Mouse (Mus musculus) kidney, adult 11 months (tissue): ENCODE data around the gene Gnat2.

Source experiments
- DNase-seq: peaks from one replicate; pipeline ENCODE4 v3.0.0; 2022

Gnat2 gene

DNA sequence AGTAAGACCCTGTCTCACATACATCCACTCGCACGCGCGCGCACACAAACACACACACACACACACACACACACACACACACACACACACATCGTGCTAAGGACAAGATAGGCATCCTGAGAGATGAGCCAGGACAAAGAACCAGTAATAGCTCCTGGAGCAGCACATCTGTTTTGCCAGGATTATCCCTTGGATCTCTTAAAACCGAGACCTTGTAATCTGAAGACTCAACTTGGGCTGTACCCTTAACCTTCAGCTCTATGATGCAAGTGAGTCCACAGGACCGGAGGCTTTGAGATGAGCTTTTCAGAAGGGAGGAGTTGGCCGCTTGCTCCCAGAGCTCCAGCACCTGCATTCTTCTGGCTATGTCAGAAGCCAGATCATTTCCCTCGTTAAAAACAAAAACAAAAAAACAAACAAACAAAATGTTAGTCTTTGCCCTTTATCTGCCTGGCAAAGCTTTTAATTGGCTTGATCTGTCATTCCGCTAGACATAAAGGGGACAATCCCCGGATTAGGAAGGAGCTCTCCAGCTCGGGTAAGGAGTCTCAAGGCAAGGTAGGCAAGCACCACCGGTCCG is at the start of gene Gnat2:
Gene Gnat2, plus strand, starts transcription at position 254 of the 580 bp plus-strand sequence.
- DNase-seq = no peak

DNA sequence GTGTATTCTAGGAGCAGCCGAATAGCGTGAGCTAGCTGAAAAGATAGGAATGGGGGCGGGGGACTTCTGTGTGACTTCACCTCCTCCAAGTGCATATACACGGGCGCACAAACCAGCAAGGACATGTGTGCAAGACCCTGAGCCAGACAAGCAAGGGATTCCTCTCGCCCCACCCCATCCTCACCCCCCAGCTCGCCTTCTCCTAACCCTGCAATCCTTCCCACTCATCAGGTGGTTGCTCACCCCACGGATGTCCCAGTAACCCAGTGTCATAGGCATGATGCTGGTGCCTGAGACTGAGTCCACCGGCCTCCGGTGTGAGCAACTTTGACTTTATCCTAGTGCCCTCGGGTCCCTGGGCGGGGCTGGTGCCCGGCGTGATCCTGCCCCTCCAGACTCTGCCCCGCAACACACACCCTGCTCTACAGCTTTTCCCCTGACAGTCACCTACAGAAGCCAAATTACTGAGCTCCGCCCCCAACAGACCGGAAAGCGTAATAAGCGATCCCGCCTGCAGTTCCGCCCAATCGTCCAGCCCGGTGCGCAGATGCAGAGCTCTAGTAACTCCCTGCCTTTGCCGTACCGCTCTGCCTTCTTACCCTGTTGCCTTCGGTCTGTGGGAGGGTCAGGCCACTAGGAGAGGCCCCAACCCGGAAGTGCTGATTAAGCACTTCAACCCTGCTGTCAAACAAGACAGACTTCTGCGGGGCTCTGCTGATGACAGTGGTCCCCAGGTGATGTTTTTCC is 48.0 kb upstream of the Gnat2 start, which contains the start of gene Gstm4:
Gene Gstm4, minus strand, starts transcription at position 501 of the 747 bp plus-strand sequence.
- peak; percentile 95 for DNase-seq

DNA sequence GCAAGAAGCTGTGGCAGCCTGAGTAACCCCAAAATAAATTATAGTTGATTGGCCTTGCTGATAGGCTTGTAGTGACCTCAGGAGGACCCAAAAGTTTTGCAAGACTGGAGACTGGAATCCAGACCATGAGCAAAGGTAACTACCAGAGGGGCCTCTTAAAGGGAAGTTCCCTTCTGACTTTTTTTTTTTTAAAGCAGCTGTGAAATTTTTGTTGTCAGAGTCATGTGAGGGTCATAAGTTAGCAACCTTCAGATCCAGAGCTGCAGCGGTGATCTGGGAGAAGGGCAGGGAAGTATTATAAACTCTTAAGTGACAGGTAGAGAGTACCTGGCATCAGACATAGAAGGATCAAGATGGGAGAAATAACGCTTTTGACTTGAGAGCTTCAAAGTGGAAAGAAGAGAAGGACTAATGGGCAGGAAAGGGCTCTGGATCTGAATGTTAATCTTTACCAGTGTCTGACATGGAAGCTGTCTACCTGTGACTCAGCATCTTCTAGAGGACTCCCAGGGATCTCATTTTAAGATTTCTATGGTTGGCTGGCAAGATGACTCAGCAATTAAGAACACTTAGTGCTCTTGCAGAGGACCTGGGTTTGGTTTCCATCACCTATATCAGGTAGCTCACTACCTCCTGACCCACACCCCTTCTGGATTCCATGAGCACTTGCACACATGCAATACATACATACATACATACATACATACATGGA is 45.5 kb upstream of the Gnat2 start:
- no peak for DNase-seq

DNA sequence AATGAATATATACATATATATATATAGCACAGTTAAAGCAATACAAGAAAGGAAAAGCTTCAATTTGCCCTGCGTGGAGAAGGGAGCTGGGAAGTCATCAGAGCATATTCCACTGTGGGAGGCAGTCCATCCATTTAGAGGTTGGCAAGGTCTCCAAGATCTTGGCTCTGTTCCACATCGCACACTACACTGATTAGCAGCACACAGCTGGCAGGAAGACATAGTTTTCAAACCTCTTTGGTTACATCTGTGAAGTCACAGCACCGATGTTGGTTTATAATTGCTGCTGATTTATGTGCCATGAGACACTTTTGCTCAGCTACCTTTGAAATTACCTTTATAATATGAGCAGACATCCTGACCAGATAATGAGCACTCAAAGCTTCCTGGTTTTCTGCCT is 44.3 kb upstream of the Gnat2 start:
- no peak for DNase-seq

DNA sequence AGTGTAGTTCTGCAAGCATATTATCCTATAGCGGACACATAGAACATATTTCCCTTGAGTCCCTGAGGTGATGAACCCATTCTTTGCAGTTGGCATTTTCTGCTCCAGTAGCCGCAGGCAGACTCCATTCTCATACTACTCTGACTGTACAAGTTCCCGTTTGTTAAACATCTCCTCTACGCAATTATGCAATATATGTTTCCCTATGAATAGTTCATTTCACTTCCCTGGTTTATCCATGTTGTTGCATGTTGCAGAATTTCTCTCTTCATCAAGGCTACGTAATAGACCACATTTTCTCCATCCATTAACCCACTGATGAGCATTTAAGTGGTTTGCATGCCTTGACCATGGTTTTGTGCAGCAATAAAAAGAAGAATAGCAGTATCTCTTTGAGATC is 42.1 kb upstream of the Gnat2 start:
- no peak for DNase-seq

DNA sequence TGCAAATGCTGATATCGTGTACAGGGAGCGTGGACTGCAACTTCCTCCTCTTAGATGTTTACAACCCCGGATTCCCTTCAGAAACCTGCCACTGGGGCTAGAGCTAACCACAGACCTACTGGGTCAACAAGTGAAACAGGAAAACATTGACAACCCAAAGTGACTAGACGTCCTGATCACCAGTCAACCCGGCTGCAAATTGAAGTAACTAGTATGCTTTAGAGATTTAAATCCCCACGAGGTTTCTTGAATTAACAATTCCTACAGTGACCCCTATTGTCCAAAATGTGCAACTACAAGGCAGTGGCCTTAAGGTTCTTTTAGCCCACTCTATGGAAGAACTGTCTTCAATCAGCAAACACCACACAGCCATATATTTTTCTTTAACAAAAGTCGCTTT is 31.2 kb upstream of the Gnat2 start:
- no peak for DNase-seq

DNA sequence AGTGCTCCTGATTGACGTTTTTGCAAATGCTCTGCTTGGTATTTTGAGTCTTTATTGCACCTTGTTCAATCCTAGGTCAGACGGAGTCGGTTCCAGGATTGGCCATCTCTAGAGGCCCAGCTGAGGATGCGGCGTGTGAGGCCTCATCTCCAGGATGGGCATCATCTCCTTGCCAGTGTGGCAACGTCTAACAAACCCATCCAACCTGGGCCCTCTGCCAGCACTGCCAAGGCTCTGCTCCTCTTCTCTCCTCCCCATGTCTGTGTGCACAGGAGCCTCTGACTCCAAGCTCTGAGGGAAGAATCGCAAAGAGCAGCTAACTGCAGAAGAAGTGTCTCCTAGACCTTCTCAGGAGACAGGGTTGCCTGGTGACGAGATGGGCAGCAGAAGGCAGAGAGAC is 29.9 kb upstream of the Gnat2 start:
- no peak for DNase-seq

DNA sequence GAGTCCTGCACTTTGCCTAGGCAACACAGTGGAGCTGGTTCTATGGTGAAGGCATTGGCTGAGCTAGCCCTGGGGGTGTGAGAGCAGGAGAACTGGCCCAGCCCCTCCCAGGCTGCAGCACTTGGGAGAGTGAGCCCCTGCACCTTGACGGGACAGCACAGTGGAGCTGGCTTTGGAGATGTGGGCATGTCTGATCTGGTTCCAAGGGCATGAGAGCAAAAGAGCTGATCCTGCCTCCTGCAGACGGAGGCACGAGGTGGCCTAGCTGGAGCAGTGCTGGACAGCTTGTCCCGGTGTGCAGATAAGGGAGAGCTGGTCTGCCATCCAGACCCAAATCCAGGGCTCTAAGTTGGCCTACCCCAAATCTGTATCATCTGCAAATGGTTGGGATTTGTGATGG is 27.9 kb upstream of the Gnat2 start:
- DNase-seq = no peak

DNA sequence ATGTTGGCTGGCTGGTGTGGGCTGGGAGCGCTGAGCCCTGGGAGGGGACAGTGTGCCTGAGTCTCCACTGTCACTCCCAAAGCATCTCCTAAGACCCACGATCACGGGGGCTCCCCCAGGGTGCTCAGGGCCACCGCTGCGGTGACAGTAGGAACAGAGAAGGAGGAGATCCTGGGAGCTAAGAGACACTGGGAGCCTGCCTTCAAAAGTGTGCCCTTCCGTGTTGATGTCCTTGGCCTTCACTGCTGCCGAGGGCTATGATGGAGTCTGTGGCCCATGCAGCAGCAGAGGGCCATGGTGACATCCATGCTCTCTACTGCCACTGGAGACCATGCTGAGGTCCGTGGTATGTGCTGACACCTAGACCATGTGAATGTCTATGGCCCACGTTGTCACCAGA is 27.0 kb upstream of the Gnat2 start:
- no peak for DNase-seq

DNA sequence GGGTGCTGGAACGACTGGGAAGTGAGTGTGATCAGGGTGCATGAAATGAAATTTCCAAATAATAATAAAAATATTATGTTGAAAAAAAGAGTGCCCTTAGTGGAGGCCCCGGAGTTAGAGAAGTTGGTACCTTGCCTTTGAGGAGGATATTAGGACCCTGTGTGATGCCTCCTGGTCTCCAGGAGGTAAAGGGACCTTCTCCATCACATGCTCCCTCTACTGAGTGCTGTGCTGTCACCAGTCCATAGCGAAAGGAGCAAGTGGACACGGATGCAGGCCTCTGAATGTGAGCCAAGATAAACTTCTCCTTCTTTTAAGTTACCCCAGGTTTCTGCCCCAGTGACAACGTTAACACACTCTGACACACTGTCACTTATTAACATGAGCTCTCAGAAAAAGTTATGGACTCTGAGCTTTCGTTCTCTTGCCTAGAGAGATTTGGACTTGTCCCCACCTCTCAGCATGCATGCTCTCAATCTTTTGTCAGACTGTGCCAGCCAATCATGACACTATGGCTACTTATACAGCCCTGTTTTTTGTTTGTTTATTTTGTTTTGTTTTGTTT is 25.1 kb upstream of the Gnat2 start:
- peak; percentile 75 for DNase-seq

DNA sequence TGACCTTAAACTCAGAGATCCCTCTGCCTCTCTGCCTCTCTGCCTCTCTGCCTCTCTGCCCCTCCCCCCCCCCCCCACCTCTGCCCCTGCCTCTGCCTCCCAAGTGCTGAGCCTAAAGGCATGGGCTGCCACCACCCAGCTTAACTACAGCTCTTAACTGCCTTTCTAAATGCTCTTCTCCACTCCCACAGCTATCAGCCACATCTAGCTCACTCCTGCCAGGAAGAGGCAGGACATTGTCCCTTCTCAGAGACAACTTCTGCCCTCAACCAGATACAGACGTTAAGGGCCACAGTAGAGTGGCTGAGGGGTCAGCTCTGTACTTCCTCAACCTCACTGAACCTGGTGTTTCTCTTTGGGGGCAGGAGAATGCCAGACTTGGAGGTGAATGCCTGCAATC is 23.8 kb upstream of the Gnat2 start:
- DNase-seq = no peak

DNA sequence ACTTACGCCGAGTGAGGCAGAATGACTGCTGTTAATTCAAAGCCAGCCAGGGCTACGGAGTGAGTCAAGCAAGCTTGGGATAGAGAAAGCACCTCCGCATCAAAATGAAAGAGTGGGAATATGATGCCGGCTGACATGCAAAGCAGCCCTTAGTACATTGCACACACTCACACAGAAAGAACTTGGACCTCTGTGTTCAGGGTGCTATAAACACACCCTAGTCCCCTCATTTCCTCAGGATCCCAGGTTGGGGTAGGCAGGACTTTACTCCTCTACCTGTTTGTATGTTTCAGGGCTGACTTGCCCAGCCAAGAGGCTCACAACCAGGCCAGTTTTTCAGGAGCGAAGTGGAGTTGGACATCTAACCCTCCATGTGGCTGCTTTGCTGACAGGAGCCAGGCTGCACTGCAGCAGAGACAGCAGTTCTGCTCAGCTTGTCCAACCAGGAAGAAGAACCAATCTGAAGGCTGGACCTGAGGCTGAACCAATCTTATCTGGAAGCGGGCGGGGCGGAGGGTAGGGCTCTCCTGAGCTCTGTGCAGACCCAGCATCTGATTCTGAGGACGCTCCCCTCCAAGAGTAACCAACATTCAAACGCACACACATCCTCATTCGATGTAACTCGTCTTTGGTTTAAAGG is 23.2 kb upstream of the Gnat2 start:
- peak; percentile 82 for DNase-seq

DNA sequence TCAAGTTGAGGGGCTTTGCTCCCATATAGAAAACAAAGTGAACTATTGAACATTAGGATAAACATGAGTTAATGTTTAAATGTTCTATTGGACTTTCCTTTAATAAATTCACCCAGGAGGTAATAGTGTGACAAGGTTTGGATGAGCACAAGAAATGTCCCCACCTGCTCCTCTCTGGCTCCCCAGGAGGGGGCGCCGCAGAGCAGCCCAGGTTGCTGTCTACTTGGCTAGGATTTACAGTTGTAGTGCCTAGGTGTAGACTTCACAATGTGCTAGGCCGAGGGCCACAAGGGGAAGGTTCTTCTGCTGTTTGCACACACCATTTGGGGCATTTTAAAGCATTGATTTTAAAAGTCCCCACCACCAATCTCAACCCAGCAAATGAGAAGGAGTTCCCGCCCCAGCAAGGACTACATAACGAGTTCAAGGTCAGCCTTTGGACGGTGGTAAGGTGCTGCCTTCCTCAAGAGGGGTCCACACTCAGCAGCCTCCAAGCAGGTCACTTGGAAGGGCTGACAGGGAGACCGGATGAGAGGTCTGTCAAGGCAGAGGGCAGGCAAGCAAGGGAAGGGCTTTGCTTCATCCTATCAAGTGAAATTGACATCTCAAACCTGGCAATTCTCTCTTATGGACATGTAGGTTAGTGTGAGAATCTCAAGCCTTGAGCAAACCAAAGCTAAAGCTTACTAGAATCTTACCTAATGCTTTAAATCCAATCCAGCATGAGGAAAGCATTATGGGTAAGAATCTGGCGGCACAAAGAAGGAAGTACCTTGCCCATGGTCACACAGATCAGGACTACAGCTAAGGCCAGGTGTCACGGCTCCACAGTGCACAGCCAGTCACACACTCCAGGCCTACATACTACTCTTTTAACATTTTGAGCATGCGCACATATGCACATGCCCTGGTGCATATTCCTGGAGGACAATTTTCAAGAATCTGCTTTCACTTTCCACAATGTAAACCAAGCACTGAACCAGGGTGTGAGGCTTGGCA is 22.0 kb upstream of the Gnat2 start:
- peak; percentile 85 for DNase-seq

DNA sequence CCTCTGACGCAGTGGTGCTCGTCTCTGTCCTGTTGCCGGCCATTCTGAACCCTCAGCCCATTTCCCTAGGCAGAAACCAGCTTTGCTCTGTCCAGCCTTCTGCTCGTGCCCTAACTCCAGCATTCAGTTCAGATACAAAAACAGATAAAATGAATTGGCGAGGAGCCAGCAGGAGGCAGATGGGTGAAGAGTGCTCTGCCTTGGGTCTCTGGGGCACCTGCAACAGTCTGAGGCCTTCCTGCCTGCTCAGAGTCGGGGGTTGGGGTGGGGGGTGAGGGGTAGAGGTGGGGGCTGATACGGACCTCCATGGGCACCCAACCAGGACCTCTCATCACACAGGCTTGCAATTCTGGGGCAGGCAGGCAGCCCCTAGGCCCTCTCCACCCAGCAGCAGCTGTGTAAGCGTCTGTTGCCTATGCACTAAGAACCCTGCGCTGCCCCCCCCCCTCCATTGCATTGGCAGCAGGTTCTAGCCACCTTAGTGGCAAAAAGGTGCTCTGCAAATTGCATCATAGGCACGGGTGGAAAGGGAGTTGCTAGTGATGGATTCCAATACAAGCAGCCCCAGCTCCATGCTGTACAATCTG is 19.5 kb upstream of the Gnat2 start:
- DNase-seq = no peak

DNA sequence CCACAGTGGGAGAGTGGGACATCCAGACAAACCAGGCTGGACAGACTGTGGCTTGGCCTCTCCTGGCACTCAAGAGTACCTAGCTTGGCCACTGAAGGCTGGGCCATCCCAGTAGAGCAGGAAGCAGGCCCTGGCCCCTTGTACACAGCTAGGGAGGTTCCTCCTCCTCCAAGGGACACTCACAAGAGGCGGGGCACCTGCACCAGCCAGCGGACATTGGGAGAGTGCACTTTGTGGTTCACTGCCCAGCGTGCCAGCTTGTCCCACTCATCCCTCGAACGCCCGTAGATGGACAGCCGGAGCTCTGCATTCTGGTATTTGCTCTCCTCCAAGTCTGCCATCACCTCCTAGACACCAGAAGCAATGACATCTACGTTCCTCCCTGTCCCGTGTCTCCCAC is 15.8 kb upstream of the Gnat2 start:
- DNase-seq = peak; percentile 53

DNA sequence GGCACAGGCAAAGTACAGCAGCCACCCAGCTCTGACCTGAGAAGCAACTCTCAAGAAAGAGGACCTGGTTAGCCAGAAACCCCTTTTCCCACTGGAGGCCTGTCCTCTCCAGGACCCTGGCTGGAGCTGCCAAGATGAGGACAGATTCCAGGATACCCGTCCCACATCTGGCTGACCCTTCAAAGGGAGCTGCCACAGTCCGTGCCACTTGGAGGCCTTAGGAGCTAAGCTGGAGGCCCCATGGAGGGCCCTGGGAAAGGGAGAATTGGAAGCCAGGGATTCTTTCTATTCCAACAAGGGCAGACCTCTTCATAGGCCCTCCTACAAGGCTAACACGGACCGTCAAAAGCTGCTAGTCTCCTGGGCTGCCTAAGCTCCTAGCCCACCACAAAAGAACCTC is 10.9 kb upstream of the Gnat2 start:
- no peak for DNase-seq

DNA sequence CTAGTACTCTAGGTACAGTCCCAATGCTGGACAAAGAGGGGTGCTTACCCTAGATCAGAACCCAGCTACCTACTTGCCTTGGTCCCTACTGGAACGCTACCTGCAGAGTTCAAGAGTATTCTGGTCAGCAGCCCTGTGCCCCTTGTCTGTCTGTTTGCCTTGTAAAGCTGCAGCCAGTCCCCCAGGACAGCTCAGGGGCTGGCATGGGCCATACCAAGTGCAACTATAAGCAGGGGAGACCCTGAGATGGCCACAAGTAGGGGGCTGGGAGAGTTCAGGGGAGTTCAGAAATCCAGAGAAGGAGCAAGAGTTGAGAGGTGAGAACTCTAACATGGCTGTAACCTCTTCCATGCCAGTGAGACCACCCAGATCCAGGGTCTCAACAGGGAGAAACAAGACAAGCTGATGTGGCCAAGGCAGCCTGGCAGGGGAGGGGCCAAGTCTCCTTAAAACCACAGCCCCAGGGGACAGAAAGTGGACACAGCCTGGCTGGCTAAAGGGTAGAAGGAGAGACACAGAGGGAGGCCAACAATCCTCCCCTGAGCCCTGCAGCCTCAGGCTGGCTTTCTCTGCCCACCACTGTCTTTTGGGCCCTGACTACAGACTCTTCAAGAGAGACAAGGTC is 10.2 kb upstream of the Gnat2 start:
- no peak for DNase-seq

DNA sequence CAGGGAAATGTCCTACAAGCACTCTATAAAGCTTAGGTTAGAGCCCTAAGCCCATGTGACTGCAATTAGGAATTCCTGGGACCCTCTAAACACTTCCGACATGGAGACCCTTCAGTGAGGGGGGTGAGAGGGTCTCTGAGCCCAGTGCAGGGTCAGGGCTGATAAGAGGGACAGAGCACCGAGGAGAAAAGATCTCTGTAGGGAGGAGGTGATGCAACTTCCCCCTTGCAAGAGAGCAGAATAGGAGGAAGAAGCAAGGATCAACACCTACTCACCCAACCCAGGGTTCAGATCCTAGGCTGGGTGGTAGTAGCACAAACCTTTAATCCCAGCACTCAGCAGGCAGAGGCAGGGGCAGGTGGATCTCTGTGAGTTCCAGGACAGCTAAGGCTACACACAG is 9.4 kb upstream of the Gnat2 start:
- DNase-seq = no peak

DNA sequence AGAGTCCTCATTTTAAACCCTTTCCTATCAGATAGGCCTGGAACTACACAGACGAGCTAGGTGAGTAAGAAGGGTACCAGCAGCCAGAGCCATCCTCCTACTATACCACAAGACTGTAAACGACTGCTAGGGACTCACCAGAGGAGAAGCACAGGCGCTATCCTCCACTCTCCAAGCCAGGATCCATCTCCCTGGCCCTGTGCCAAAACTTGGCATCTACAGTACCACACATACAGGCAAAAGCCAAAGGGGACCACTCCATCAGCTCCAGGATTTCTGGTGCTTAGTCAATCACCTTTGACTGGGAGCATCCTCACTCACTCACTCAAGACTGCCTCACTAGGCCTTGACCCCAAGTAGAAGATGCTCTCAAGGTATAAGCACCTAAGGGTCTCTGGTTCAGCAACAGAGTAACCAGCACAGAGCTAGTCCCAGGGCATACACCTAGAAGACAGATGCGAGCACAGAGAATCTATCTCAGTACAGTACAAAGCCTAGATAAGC is 8.6 kb upstream of the Gnat2 start:
- no peak for DNase-seq

DNA sequence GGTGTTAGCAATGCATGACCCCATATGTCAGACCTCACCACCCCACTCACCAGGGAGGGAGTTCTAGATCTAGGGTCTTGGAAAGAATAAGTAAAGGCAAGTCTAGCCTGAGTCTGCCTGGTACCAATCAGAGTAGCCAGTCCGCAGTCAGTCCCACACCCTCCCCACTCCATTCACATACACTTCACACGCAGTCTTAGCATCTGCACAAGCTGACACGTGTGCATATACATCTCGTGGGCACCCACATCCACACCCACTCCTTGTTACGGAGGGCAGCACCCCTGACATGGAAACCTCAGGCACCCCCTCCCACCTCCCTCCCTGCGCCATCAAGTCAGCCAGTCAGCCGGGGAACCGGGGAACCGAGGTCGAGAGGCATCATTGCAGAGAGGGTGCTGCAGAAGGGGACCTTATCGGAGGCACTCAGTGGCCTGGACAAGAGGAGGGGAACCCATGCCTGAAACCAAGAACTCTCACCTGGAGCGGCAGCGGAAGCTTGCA is 7.8 kb upstream of the Gnat2 start:
- no peak for DNase-seq

DNA sequence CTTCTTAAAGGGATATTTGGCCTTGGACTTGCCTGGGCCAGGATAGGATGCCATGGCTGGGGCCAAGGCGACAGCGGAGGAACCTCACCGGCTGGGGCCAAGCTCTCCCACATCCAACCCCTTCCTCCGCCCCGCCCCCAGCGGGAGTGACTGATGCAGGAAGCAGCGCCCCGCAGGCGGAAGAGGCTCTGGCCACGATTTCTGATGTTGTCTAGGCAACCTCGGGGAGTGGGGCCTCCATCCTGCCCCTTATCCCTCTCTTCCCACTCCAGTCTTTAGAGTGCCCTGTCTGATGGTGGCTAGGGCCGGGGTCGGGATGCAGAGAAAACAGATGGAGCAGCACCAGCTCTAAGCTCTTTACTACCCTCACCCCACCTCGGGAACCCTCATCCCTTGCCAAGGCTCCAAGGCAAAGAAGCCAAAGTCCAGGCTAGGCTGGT is 7.3 kb upstream of the Gnat2 start:
- DNase-seq = peak; percentile 93
